Mouse (Mus musculus) megakaryocyte, embryonic 14.5 days (primary cell): ENCODE results near the gene Pdxk. TPM values are rescaled to one million over a fixed set of nuclear protein-coding genes. Genes with fewer than 3 reads are reported as not detected.
A peak's percentile ranks its signal among the peaks of the same experiment; 100 is the strongest.

Source experiments
- H3K27me3 ChIP-seq: replicated peaks from 2 replicates; pipeline ENCODE3; 2012; ENCODE audit warnings: inconsistent platforms
- H3K36me3 ChIP-seq: replicated peaks from 2 replicates; pipeline ENCODE3; 2012; ENCODE audit warnings: low read length, inconsistent platforms, mixed read lengths
- H3K4me1 ChIP-seq: 2 replicates; pipeline ENCODE4 v1.6.1; 2012; ENCODE audit warnings: inconsistent platforms
- H3K4me3 ChIP-seq: replicated peaks from 2 replicates; pipeline ENCODE3; 2012; ENCODE audit warnings: moderate library complexity, mild to moderate bottlenecking, inconsistent platforms
- H3K9me3 ChIP-seq: 2 replicates; pipeline ENCODE4 v1.6.1; 2012; ENCODE audit warnings: inconsistent platforms
- FLI1 ChIP-seq: IDR thresholded peaks from 2 replicates; pipeline ENCODE4 v1.6.1; 2012; ENCODE audit warnings: low read length, inconsistent platforms, mixed read lengths
- GATA1 ChIP-seq: IDR thresholded peaks from 3 replicates; pipeline ENCODE4 v1.6.1; 2012; ENCODE audit warnings: mixed read lengths, low read length, inconsistent platforms, borderline replicate concordance
- polyA plus RNA-seq: library from polyadenylated mRNA; stranded (reverse); fragments of >175 nt; gene quantifications from 2 replicates; pipeline ENCODE4 v1.2.3, GENCODE M21; 2012; ENCODE audit warnings: low replicate concordance; ENCODE audit not compliant: insufficient read depth

Pdxk gene
- polyA plus RNA-seq, 1 experiment = 10.9 TPM

GRCm38 (mm10) chr10:78407132-78407531, 57.6 kb downstream of the Pdxk start:
- peaks cover 90% of the 10 kb centered on the region for H3K36me3 ChIP-seq
- peaks cover 57% of the 10 kb centered on the region for H3K4me1 ChIP-seq
- no peaks in the 10 kb centered on the region for H3K9me3 ChIP-seq
- no peak overlapping the region for H3K4me3 ChIP-seq
- H3K27me3 ChIP-seq = no peaks in the 10 kb centered on the region
- TF ChIP-seq FLI1 (no peak), GATA1 (no peak)

- peaks cover 56% of the 10 kb centered on the region for H3K4me1 ChIP-seq
- H3K9me3 ChIP-seq = no peaks in the 10 kb centered on the region
- peaks cover 97% of the 10 kb centered on the region for H3K36me3 ChIP-seq
- TF ChIP-seq GATA1 = no peak
- TF ChIP-seq FLI1 = no peak
- no peaks in the 10 kb centered on the region for H3K27me3 ChIP-seq
- no peak overlapping the region for H3K4me3 ChIP-seq
Measured at GRCm38 (mm10) chr10:78406152-78406551, 58.6 kb downstream of the Pdxk start.

GRCm38 (mm10) chr10:78402301-78402922, 62.4 kb downstream of the Pdxk start:
- TF ChIP-seq FLI1 (no peak), GATA1 (no peak)
- peaks cover 51% of the 10 kb centered on the region for H3K4me1 ChIP-seq
- no peak overlapping the region for H3K4me3 ChIP-seq
- peaks cover 4% of the 10 kb centered on the region; the same call in 1 of the 2 replicates for H3K9me3 ChIP-seq
- peaks cover 93% of the 10 kb centered on the region for H3K36me3 ChIP-seq
- H3K27me3 ChIP-seq = peaks cover 2% of the 10 kb centered on the region

- Histone ChIP-seq H3K36me3 (peaks cover 81% of the 10 kb centered on the region), H3K27me3 (peaks cover 2% of the 10 kb centered on the region), H3K4me1 (peaks cover 49% of the 10 kb centered on the region), H3K9me3 (peaks cover 5% of the 10 kb centered on the region; the same call in 1 of the 2 replicates), H3K4me3 (no peak overlapping the region)
- TF ChIP-seq GATA1 (no peak), FLI1 (no peak)
Measured at GRCm38 (mm10) chr10:78401127-78401526, 63.6 kb downstream of the Pdxk start.

GRCm38 (mm10) chr10:78399090-78399657, 65.6 kb downstream of the Pdxk start:
- Histone ChIP-seq H3K4me1 (peaks cover 47% of the 10 kb centered on the region), H3K36me3 (peaks cover 62% of the 10 kb centered on the region), H3K4me3 (no peak overlapping the region), H3K9me3 (peaks cover 5% of the 10 kb centered on the region; the same call in 1 of the 2 replicates), H3K27me3 (peaks cover 2% of the 10 kb centered on the region)
- no peak for TF ChIP-seq FLI1
- no peak for TF ChIP-seq GATA1

GRCm38 (mm10) chr10:78396625-78396885, 68.2 kb downstream of the Pdxk start:
- Histone ChIP-seq H3K27me3 (peaks cover 2% of the 10 kb centered on the region), H3K36me3 (peaks cover 36% of the 10 kb centered on the region), H3K4me3 (peak overlapping the region; percentile 15), H3K9me3 (peaks cover 5% of the 10 kb centered on the region; the same call in 1 of the 2 replicates), H3K4me1 (peaks cover 47% of the 10 kb centered on the region)
- TF ChIP-seq GATA1 (no peak), FLI1 (no peak)

GRCm38 (mm10) chr10:78395819-78396624, 68.8 kb downstream of the Pdxk start:
- peaks cover 31% of the 10 kb centered on the region for H3K36me3 ChIP-seq

GRCm38 (mm10) chr10:78395377-78395776, 69.4 kb downstream of the Pdxk start:
- Histone ChIP-seq H3K9me3 (peaks cover 5% of the 10 kb centered on the region; the same call in 1 of the 2 replicates), H3K4me3 (no peak overlapping the region), H3K36me3 (peaks cover 26% of the 10 kb centered on the region), H3K27me3 (peaks cover 2% of the 10 kb centered on the region), H3K4me1 (peaks cover 47% of the 10 kb centered on the region)
- TF ChIP-seq GATA1 = no peak
- TF ChIP-seq FLI1 = no peak

More at GRCm38 (mm10) chr10:78395819-78396624, 68.8 kb downstream of the Pdxk start:
- peak overlapping the region; percentile 15 for H3K4me3 ChIP-seq
- TF ChIP-seq GATA1 (no peak), FLI1 (no peak)
- peaks cover 5% of the 10 kb centered on the region; the same call in 1 of the 2 replicates for H3K9me3 ChIP-seq
- peaks cover 2% of the 10 kb centered on the region for H3K27me3 ChIP-seq
- H3K4me1 ChIP-seq = peaks cover 47% of the 10 kb centered on the region

GRCm38 (mm10) chr10:78392072-78392471, 72.7 kb downstream of the Pdxk start:
- Histone ChIP-seq H3K36me3 (peaks cover 2% of the 10 kb centered on the region), H3K27me3 (peaks cover 2% of the 10 kb centered on the region)
- TF ChIP-seq FLI1 (no peak), GATA1 (no peak)

GRCm38 (mm10) chr10:78390982-78391470, 73.7 kb downstream of the Pdxk start:
- TF ChIP-seq GATA1 (no peak), FLI1 (no peak)
- H3K27me3 ChIP-seq = peaks cover 2% of the 10 kb centered on the region
- H3K36me3 ChIP-seq = peaks cover 2% of the 10 kb centered on the region
- peaks cover 72% of the 10 kb centered on the region for H3K4me1 ChIP-seq
- H3K9me3 ChIP-seq = no peaks in the 10 kb centered on the region
- H3K4me3 ChIP-seq = no peak overlapping the region

More at GRCm38 (mm10) chr10:78392072-78392471, 72.7 kb downstream of the Pdxk start:
- no peaks in the 10 kb centered on the region for H3K9me3 ChIP-seq
- peaks cover 71% of the 10 kb centered on the region for H3K4me1 ChIP-seq
- H3K4me3 ChIP-seq = peak overlapping the region; percentile 86
